Mouse (Mus musculus) embryonic fibroblast, embryonic 13.5 days (primary cell): ENCODE data around the gene Ntf3. TPM values are rescaled to one million over a fixed set of nuclear protein-coding genes. Genes with fewer than 3 reads are reported as not detected.

Source experiments
- H3K27ac ChIP-seq: 2 replicates; pipeline ENCODE4 v1.5.1; 2012; ENCODE audit warnings: low read length, control low read depth, inconsistent platforms; ENCODE audit not compliant: insufficient read depth
- H3K4me1 ChIP-seq: 2 replicates; pipeline ENCODE4 v1.6.1; 2011; ENCODE audit warnings: low read length; ENCODE audit not compliant: control insufficient read depth, insufficient read depth
- H3K4me3 ChIP-seq: 2 replicates; pipeline ENCODE4 v1.5.1; 2011; ENCODE audit warnings: mild to moderate bottlenecking, control low read depth, low read length; ENCODE audit not compliant: insufficient read depth
- CTCF ChIP-seq: IDR thresholded peaks from 2 replicates; pipeline ENCODE4 v1.5.1; 2011; ENCODE audit warnings: mild to moderate bottlenecking, control low read depth, low read length, moderate library complexity, borderline replicate concordance; ENCODE audit not compliant: insufficient read depth
- POLR2A ChIP-seq: IDR thresholded peaks from 2 replicates; pipeline ENCODE4 v1.6.1; 2011; ENCODE audit warnings: low read depth, mild to moderate bottlenecking, control low read depth, low read length, moderate library complexity
- polyA plus RNA-seq: library from polyadenylated mRNA; stranded (reverse); fragments of >200 nt; gene quantifications from 2 replicates; pipeline ENCODE4 v1.2.4, GENCODE M21; 2011; ENCODE audit warnings: low read depth; ENCODE audit not compliant: missing spikeins, insufficient read length

The Ntf3 gene
- polyA plus RNA-seq, 1 experiment, result 8.0 TPM

GRCm38 (mm10) chr6:126092026-126092425 is 74.7 kb downstream of the Ntf3 start:
- Histone ChIP-seq H3K27ac (no peak overlapping the region), H3K4me1 (no peaks in the 10 kb centered on the region), H3K4me3 (no peak overlapping the region)
- TF ChIP-seq CTCF (no peak), POLR2A (no peak)

- Histone ChIP-seq H3K4me1 (no peaks in the 10 kb centered on the region), H3K27ac (no peak overlapping the region), H3K4me3 (no peak overlapping the region)
- no peak for TF ChIP-seq POLR2A
- TF ChIP-seq CTCF, result no peak
Observed at GRCm38 (mm10) chr6:126090063-126090462, 76.6 kb downstream of the Ntf3 start.

GRCm38 (mm10) chr6:126088489-126089265 is 78.0 kb downstream of the Ntf3 start:
- H3K4me3 ChIP-seq, result no peak overlapping the region
- H3K27ac ChIP-seq, result no peak overlapping the region
- H3K4me1 ChIP-seq, result no peaks in the 10 kb centered on the region
- no peak for TF ChIP-seq CTCF
- TF ChIP-seq POLR2A, result no peak

- H3K4me3 ChIP-seq, result no peak overlapping the region
- no peak overlapping the region for H3K27ac ChIP-seq
- TF ChIP-seq CTCF (no peak), POLR2A (no peak)
- H3K4me1 ChIP-seq, result no peaks in the 10 kb centered on the region
Observed at GRCm38 (mm10) chr6:126086321-126086950, 80.3 kb downstream of the Ntf3 start.

GRCm38 (mm10) chr6:126080531-126080930 is 86.2 kb downstream of the Ntf3 start:
- TF ChIP-seq CTCF (no peak), POLR2A (no peak)
- H3K4me3 ChIP-seq, result no peak overlapping the region
- no peak overlapping the region for H3K27ac ChIP-seq
- no peaks in the 10 kb centered on the region for H3K4me1 ChIP-seq

GRCm38 (mm10) chr6:126057706-126058105 is 109.0 kb downstream of the Ntf3 start:
- Histone ChIP-seq H3K27ac (no peak overlapping the region), H3K4me1 (no peaks in the 10 kb centered on the region), H3K4me3 (no peak overlapping the region)
- TF ChIP-seq CTCF (no peak), POLR2A (no peak)

GRCm38 (mm10) chr6:126053136-126053535 is 113.6 kb downstream of the Ntf3 start:
- H3K27ac ChIP-seq, result no peak overlapping the region
- no peaks in the 10 kb centered on the region for H3K4me1 ChIP-seq
- TF ChIP-seq CTCF, result no peak
- no peak for TF ChIP-seq POLR2A
- H3K4me3 ChIP-seq, result no peak overlapping the region
